Mouse (Mus musculus) testis, adult 2 months (tissue): ENCODE data around the gene Unc119b.

Experiments
- CTCF ChIP-seq: fragments of 200-500 bp; IDR thresholded peaks from 2 replicates; pipeline ENCODE4 v1.5.1; 2012; ENCODE audit warnings: low read depth, mild to moderate bottlenecking, inconsistent platforms, low read length, moderate library complexity; ENCODE audit not compliant: control insufficient read depth, insufficient read depth, insufficient replicate concordance
- POLR2A ChIP-seq: fragments of 200-500 bp; IDR thresholded peaks from 2 replicates; pipeline ENCODE4 v1.6.1; 2012; ENCODE audit warnings: low read depth, mild to moderate bottlenecking, inconsistent platforms, low read length, moderate library complexity; ENCODE audit not compliant: control insufficient read depth

GRCm38 (mm10) chr5:115155831-115156230 lies 21.1 kb upstream of the Unc119b start:
- no peak for TF ChIP-seq CTCF
- TF ChIP-seq POLR2A = no peak
